ENCODE assay signal across 24 mouse cellular contexts in genomic region chr12:102330188-102330587, GRCm38 (mm10). TPM values are rescaled to one million over a fixed set of nuclear protein-coding genes. Genes with fewer than 3 reads are reported as not detected.
DNase-seq lines count a peak whose midpoint lies in the region; ATAC-seq and TF ChIP-seq lines count a peak whose summit lies in the region.
"Had no signal": no experiment of that assay in that cellular context is flagged by ENCODE, and none has a peak within 500 bp of the region (broad histone marks: within the 10 kb centered on the region; RNA-seq: fewer than 3 reads in every experiment).

No protein-coding gene starts in this region.

- no peak for TF ChIP-seq CTCF in thymus, adult 2 months (IDR thresholded peaks at IDR 0.05; ENCODE audit: borderline replicate concordance, control insufficient read depth, extremely low read depth, insufficient read depth, low read length, poor library complexity)
- TF ChIP-seq CTCF in CH12.LX (conservative IDR thresholded peaks at IDR 0.05 in 1 of 2, IDR thresholded peaks at IDR 0.05 in 1 of 2; ENCODE audit: low read depth in 2 of 2, low read length in 2 of 2): no peak

- H3K4me3 ChIP-seq in thymus, adult 2 months (ENCODE audit: control insufficient read depth, insufficient read depth, low read length): no peak overlapping the region
- no peak overlapping the region for H3K4me3 ChIP-seq in CH12.LX (replicated peaks in 1 of 3; ENCODE audit: low read depth in 2 of 3, low read length in 2 of 3, poor library complexity in 1 of 3)
- H3K4me3 ChIP-seq: embryonic facial prominence, embryonic 10.5 days; forebrain, embryonic 15.5 days; limb, embryonic 12.5 days; liver, embryonic 12.5 days; megakaryocyte, embryonic 14.5 days; midbrain, embryonic 13.5 days; neural tube, embryonic 13.5 days had no signal

- TF ChIP-seq RAD21 in CH12.LX (IDR thresholded peaks at IDR 0.05; ENCODE audit: low read depth, low read length): no peak; the same call in 1 of the 2 replicates

- dilution Hi-C loops in CH12.LX (cut with MboI; ENCODE audit: extremely low pct_ligation_motif_present, extremely low pct_unique_long_range_greater_than_20kb, low sequenced_read_pairs): no loop called here

- no peaks in the 10 kb centered on the region for H3K79me2 ChIP-seq in CH12.LX (replicated peaks; ENCODE audit: control insufficient read depth, extremely low read depth, insufficient read depth, poor library complexity, severe bottlenecking)

- peaks cover 5% of the 10 kb centered on the region for H3K4me1 ChIP-seq in thymus, adult 2 months (replicated peaks; ENCODE audit: control insufficient read depth, insufficient read depth, low read length)
- peaks cover 39 to 90% of the 10 kb centered on the region in 2 experiments for H3K4me1 ChIP-seq in CH12.LX (ENCODE audit: control insufficient read depth in 1 of 2, insufficient read depth in 2 of 2)
- H3K4me1 ChIP-seq: embryonic facial prominence, embryonic 10.5 days; forebrain, embryonic 15.5 days; limb, embryonic 12.5 days; liver, embryonic 12.5 days; midbrain, embryonic 13.5 days had no signal

- no peak overlapping the region for H3K27ac ChIP-seq in thymus, adult 2 months (ENCODE audit: control insufficient read depth, insufficient read depth, low read length)
- peak overlapping the region; percentile 85 for H3K27ac ChIP-seq in CH12.LX (ENCODE audit: insufficient read depth, low read depth)
- H3K27ac ChIP-seq: embryonic facial prominence, embryonic 10.5 days; forebrain, embryonic 15.5 days; hindbrain, embryonic 14.5 days; kidney, postnatal 0 days; limb, embryonic 12.5 days; liver, embryonic 12.5 days; midbrain, embryonic 13.5 days; neural tube, embryonic 13.5 days had no signal

- DNase-seq in thymus, postnatal 14 days: peak; percentile 35
- DNase-seq in thymus, adult 2 months: no peak
- DNase-seq in CH12.LX (ENCODE audit: extremely low read depth): peak; percentile 83
- DNase-seq in thymus, postnatal 4 days: peak; percentile 29
- no peak for DNase-seq in left cerebral cortex, postnatal 36 days (ENCODE audit: low spot score in 2 of 2)
- no peak for DNase-seq in kidney, postnatal 25 days
- DNase-seq: adrenal gland, postnatal 36 days; cerebellum, adult 9-10 months; gastrocnemius, postnatal 14 days; heart, postnatal 4 days; lung, adult 18-20 months; lung, postnatal 14 days; right cerebral cortex, adult 18-20 months; right cerebral cortex, postnatal 4 days had no signal

- intact Hi-C loops in left cerebral cortex, postnatal 36 days (cut with DNase I): no loop called here

- in situ Hi-C loops in CH12.LX (cut with MboI; ENCODE audit: low pct_ligation_motif_present, low pct_unique_long_range_greater_than_20kb, low sequenced_read_pairs): loop anchor here (10.0 kb wide), 2 partner anchors 55 to 145 kb away; no protein-coding TSS in a partner anchor

- peak; percentile 37 for ATAC-seq in megakaryocyte progenitor cell, adult 5-6 weeks (replicated peaks; ENCODE audit: poor library complexity)
- ATAC-seq: forebrain, embryonic 15.5 days; liver, embryonic 12.5 days; midbrain, embryonic 13.5 days had no signal

- no peaks in the 10 kb centered on the region for H3K27me3 ChIP-seq in thymus, adult 2 months (ENCODE audit: control insufficient read depth, insufficient read depth, low read length)
- no peaks in the 10 kb centered on the region for H3K27me3 ChIP-seq in CH12.LX (replicated peaks)
- H3K27me3 ChIP-seq: forebrain, embryonic 15.5 days; limb, embryonic 12.5 days; liver, embryonic 12.5 days; megakaryocyte, embryonic 14.5 days; midbrain, embryonic 13.5 days; neural tube, embryonic 13.5 days had no signal

- H3K9ac ChIP-seq in CH12.LX (ENCODE audit: insufficient read depth, low read depth): no peak overlapping the region
- H3K9ac ChIP-seq: forebrain, embryonic 15.5 days; hindbrain, embryonic 14.5 days; limb, embryonic 12.5 days; liver, embryonic 12.5 days; midbrain, embryonic 13.5 days; neural tube, embryonic 13.5 days had no signal

- H3K9me3 ChIP-seq in CH12.LX (replicated peaks; ENCODE audit: low read length): no peaks in the 10 kb centered on the region
- H3K9me3 ChIP-seq: embryonic facial prominence, embryonic 10.5 days; forebrain, embryonic 15.5 days; limb, embryonic 12.5 days; liver, embryonic 12.5 days; megakaryocyte, embryonic 14.5 days; midbrain, embryonic 13.5 days; neural tube, embryonic 13.5 days had no signal

- peak overlapping the region; percentile 32 for H3K4me2 ChIP-seq in CH12.LX (ENCODE audit: insufficient read depth, low read depth, poor library complexity, severe bottlenecking)
- H3K4me2 ChIP-seq: forebrain, embryonic 15.5 days; hindbrain, embryonic 14.5 days; limb, embryonic 12.5 days; liver, embryonic 12.5 days; midbrain, embryonic 13.5 days; neural tube, embryonic 13.5 days had no signal

- H3K36me3 ChIP-seq in thymus, adult 2 months (ENCODE audit: control insufficient read depth, insufficient read depth, low read length): no peaks in the 10 kb centered on the region
- H3K36me3 ChIP-seq in CH12.LX (replicated peaks in 1 of 2; ENCODE audit: control insufficient read depth in 1 of 2, insufficient read depth in 1 of 2, low read length in 1 of 2): peaks cover 0 to 33% of the 10 kb centered on the region in 2 experiments
- H3K36me3 ChIP-seq: embryonic facial prominence, embryonic 10.5 days; forebrain, embryonic 15.5 days; limb, embryonic 12.5 days; midbrain, embryonic 13.5 days; neural tube, embryonic 13.5 days had no signal

- 55% methylated on average over 4 of the region's 4 CpGs for WGBS in thymus, adult 2 months

- TF ChIP-seq POLR2A in thymus, adult 2 months (IDR thresholded peaks at IDR 0.05; ENCODE audit: control insufficient read depth, extremely low read depth, insufficient read depth, low read length, poor library complexity): no peak
- no peak; the same call in none of the 2 replicates for TF ChIP-seq POLR2A in CH12.LX (IDR thresholded peaks at IDR 0.05; ENCODE audit: low read depth, low read length)

- TF ChIP-seq EP300 in CH12.LX (IDR thresholded peaks at IDR 0.05; ENCODE audit: low read length): peak; percentile 90

TF ChIP-seq in CH12.LX, 34 proteins besides CTCF, POLR2A, EP300 and RAD21:
- TF ChIP-seq ZC3H11A (IDR thresholded peaks at IDR 0.05; ENCODE audit: low read depth, low read length): no peak
- TF ChIP-seq ZMIZ1 (IDR thresholded peaks at IDR 0.05; ENCODE audit: low read depth, low read length): peak; percentile 58; the same call in 1 of the 2 replicates
- TF ChIP-seq NRF1 (IDR thresholded peaks at IDR 0.05; ENCODE audit: low read depth, low read length): no peak
- TF ChIP-seq MEF2A (IDR thresholded peaks at IDR 0.05; ENCODE audit: borderline replicate concordance, low read depth, low read length): peak; percentile 79
- TF ChIP-seq ELF1 (IDR thresholded peaks at IDR 0.05; ENCODE audit: low read depth, low read length): peak; percentile 53; the same call in 1 of the 2 replicates
- no peak for TF ChIP-seq UBTF (IDR thresholded peaks at IDR 0.05; ENCODE audit: low read depth, low read length)
- TF ChIP-seq RCOR1 (conservative IDR thresholded peaks at IDR 0.05; ENCODE audit: low read depth, low read length): peak; percentile 85; the same call in 1 of the 2 replicates
- peak; percentile 89 for TF ChIP-seq TCF12 (IDR thresholded peaks at IDR 0.05; ENCODE audit: low read depth, low read length)
- 0 out of 2 replicates have a peak, but pooled peaks have one; percentile 63 for TF ChIP-seq MYC (IDR thresholded peaks at IDR 0.05; ENCODE audit: low read depth, low read length)
- TF ChIP-seq HCFC1 (IDR thresholded peaks at IDR 0.05; ENCODE audit: low read depth, low read length): peak; percentile 45
- no peak for TF ChIP-seq ZKSCAN1 (IDR thresholded peaks at IDR 0.05; ENCODE audit: borderline replicate concordance, low read depth, low read length)
- TF ChIP-seq ETS1 (conservative IDR thresholded peaks at IDR 0.05; ENCODE audit: low read depth, low read length): peak; percentile 87
- peak; percentile 98 for TF ChIP-seq ZNF384 (IDR thresholded peaks at IDR 0.05; ENCODE audit: low read depth, low read length)
- TF ChIP-seq IRF4 (IDR thresholded peaks at IDR 0.05; ENCODE audit: low read depth, low read length): peak; percentile 89
- peak; percentile 73 for TF ChIP-seq MAFK (IDR thresholded peaks at IDR 0.05; ENCODE audit: insufficient replicate concordance, low read length)
- TF ChIP-seq JUN (IDR thresholded peaks at IDR 0.05; ENCODE audit: insufficient read depth, low read depth, low read length): no peak
- peak; percentile 61 for TF ChIP-seq JUND (conservative IDR thresholded peaks at IDR 0.05; ENCODE audit: low read depth, low read length)
- peak; percentile 97 for TF ChIP-seq SIN3A (IDR thresholded peaks at IDR 0.05; ENCODE audit: low read length)
- peak; percentile 85; the same call in 1 of the 2 replicates for TF ChIP-seq MAZ (IDR thresholded peaks at IDR 0.05; ENCODE audit: low read depth, low read length)
- TF ChIP-seq CHD2 (IDR thresholded peaks at IDR 0.05; ENCODE audit: low read length): peak; percentile 83; the same call in 1 of the 2 replicates
- 0 out of 2 replicates have a peak, but pooled peaks have one; percentile 15 for TF ChIP-seq NELFE (IDR thresholded peaks at IDR 0.05; ENCODE audit: low read depth, low read length)
- TF ChIP-seq MXI1 (IDR thresholded peaks at IDR 0.05; ENCODE audit: low read depth, low read length): peak; percentile 28; the same call in 1 of the 2 replicates
- 0 out of 2 replicates have a peak, but pooled peaks have one; percentile 45 for TF ChIP-seq MAX (IDR thresholded peaks at IDR 0.05; ENCODE audit: low read length)
- peak; percentile 72 for TF ChIP-seq BHLHE40 (IDR thresholded peaks at IDR 0.05; ENCODE audit: low read depth, low read length)
TF ChIP-seq in CH12.LX: peak in this region for 19.

RNA-seq across cellular contexts. Expression of gene Rin3, which starts 47.3 kb away (rescaled TPM):
- polyA plus RNA-seq in thymus, adult 2 months (2012; rRNA removed): 25.4 and 33.8 TPM in 2 replicates
- total RNA-seq in CH12.LX (2012; rRNA removed): 6.5 and 8.4 TPM in 2 replicates
- total RNA-seq in CH12.LX (2014; rRNA removed): 2.4 and 3.3 TPM in 2 replicates
- 9.0 and 10.0 TPM in 2 replicates for polyA plus RNA-seq in CH12.LX (2012; ENCODE audit: insufficient read length, low read depth)
- total RNA-seq in megakaryocyte progenitor cell, adult 5-6 weeks (2015): 119 and 135 TPM in 2 replicates
- total RNA-seq in megakaryocyte progenitor cell, adult 5-6 weeks (2017): 68.0 and 70.5 TPM in 2 replicates
- total RNA-seq in left cerebral cortex, postnatal 36 days (2021): 1 to 10 TPM; 3.5 to 4.4 TPM

Comparison
In these comparisons a context has a peak if more than half of its experiments do, and no peak if none do; other contexts are left out.
1. DNase-seq: peak in thymus, postnatal 14 days (single experiment), CH12.LX (single experiment) and thymus, postnatal 4 days (single experiment); none in thymus, adult 2 months (single experiment), left cerebral cortex, postnatal 36 days (0 of 2) and kidney, postnatal 25 days (0 of 2).
2. RNA of gene Rin3, which starts 47.3 kb away (total RNA-seq): 68.0 to 135 TPM in megakaryocyte progenitor cell, adult 5-6 weeks; 2.4 to 8.4 TPM in CH12.LX and 3.5 to 4.4 TPM in left cerebral cortex, postnatal 36 days; every median in the first group is over 4 times any median in the second.